Mouse (Mus musculus) bone marrow, adult 2 months (tissue): ENCODE data around the gene Sema3e. TPM values are rescaled to one million over a fixed set of nuclear protein-coding genes. Genes with fewer than 3 reads are reported as not detected.

Experiments used
- H3K27ac ChIP-seq: fragments of 200-500 bp; 2 replicates; pipeline ENCODE4 v1.5.1; 2012; ENCODE audit warnings: low read depth, mild to moderate bottlenecking, control low read depth, inconsistent platforms, low read length; ENCODE audit not compliant: control insufficient read depth, poor library complexity, insufficient read depth
- H3K4me1 ChIP-seq: fragments of 200-500 bp; 2 replicates; pipeline ENCODE4 v1.6.1; 2011; ENCODE audit warnings: low read length; ENCODE audit not compliant: control insufficient read depth, insufficient read depth
- H3K4me3 ChIP-seq: fragments of 200-500 bp; replicated peaks from 2 replicates; pipeline ENCODE3; 2011; ENCODE audit warnings: mild to moderate bottlenecking, low read depth, low read length, control low read depth; ENCODE audit not compliant: control insufficient read depth
- CTCF ChIP-seq: fragments of 200-500 bp; IDR thresholded peaks from 2 replicates; pipeline ENCODE4 v1.5.1; 2011; ENCODE audit warnings: low read length, control low read depth; ENCODE audit not compliant: control insufficient read depth, insufficient read depth
- POLR2A ChIP-seq: fragments of 200-500 bp; IDR thresholded peaks from 2 replicates; pipeline ENCODE4 v1.6.1; 2011; ENCODE audit warnings: low read depth, mild to moderate bottlenecking, control low read depth, low read length, borderline replicate concordance; ENCODE audit not compliant: control insufficient read depth
- WGBS: fragments of 180-500 bp; shearing (Covaris S2); methylation state at CpG from one replicate; pipeline ENCODE4 v1.1.7; 2018; 5-methylcytosine and 5-hydroxymethylcytosine counted together
- polyA plus RNA-seq: library from polyadenylated mRNA; stranded (reverse); fragments of >200 nt; gene quantifications from 2 replicates; pipeline ENCODE4 v1.2.4, GENCODE M21; 2011; ENCODE audit warnings: low replicate concordance; ENCODE audit not compliant: missing spikeins, insufficient read depth, insufficient read length

Gene Sema3e
- not detected in 2 replicates for polyA plus RNA-seq

GRCm38 (mm10) chr5:14025205-14026124 is at the start of gene Sema3e:
Gene Sema3e, plus strand, starts transcription at chr5:14025276.
- Histone ChIP-seq H3K4me1 (no peaks in the 10 kb centered on the region), H3K27ac (no peak within 1 kb of the TSS), H3K4me3 (no peak within 1 kb of the TSS)
- TF ChIP-seq CTCF (no peak), POLR2A (no peak)
- WGBS = 5% methylated on average over 47 of the region's 47 CpGs

GRCm38 (mm10) chr5:13977576-13977975 is 47.5 kb upstream of the Sema3e start:
- 53% methylated on average over 3 of the region's 3 CpGs for WGBS
- H3K4me1 ChIP-seq = no peaks in the 10 kb centered on the region
- TF ChIP-seq CTCF = no peak

GRCm38 (mm10) chr5:13979156-13979555 is 45.9 kb upstream of the Sema3e start:
- Histone ChIP-seq H3K27ac (no peak overlapping the region), H3K4me3 (no peak overlapping the region), H3K4me1 (no peaks in the 10 kb centered on the region)
- 78% methylated on average over 4 of the region's 4 CpGs for WGBS
- no peak for TF ChIP-seq POLR2A
- TF ChIP-seq CTCF = no peak

More at GRCm38 (mm10) chr5:13977576-13977975, 47.5 kb upstream of the Sema3e start:
- H3K4me3 ChIP-seq = no peak overlapping the region
- no peak overlapping the region for H3K27ac ChIP-seq

GRCm38 (mm10) chr5:13982417-13983054 is 42.5 kb upstream of the Sema3e start:
- H3K4me3 ChIP-seq = no peak overlapping the region
- no peak overlapping the region for H3K27ac ChIP-seq
- TF ChIP-seq CTCF = no peak
- TF ChIP-seq POLR2A = no peak
- no peaks in the 10 kb centered on the region for H3K4me1 ChIP-seq
- 66% methylated on average over 7 of the region's 7 CpGs for WGBS

- 16% methylated on average over 4 of the region's 4 CpGs for WGBS
These were observed 41.5 kb upstream of the Sema3e start for GRCm38 (mm10) chr5:13983608-13984007.

GRCm38 (mm10) chr5:13985669-13986068 is 39.4 kb upstream of the Sema3e start:
- Histone ChIP-seq H3K4me1 (no peaks in the 10 kb centered on the region), H3K4me3 (no peak overlapping the region), H3K27ac (no peak overlapping the region)
- WGBS = 58% methylated on average over 3 of the region's 3 CpGs
- no peak for TF ChIP-seq POLR2A
- TF ChIP-seq CTCF = no peak

More at GRCm38 (mm10) chr5:13983608-13984007, 41.5 kb upstream of the Sema3e start:
- H3K4me3 ChIP-seq = no peak overlapping the region
- no peak overlapping the region for H3K27ac ChIP-seq
- no peaks in the 10 kb centered on the region for H3K4me1 ChIP-seq
- TF ChIP-seq POLR2A (no peak), CTCF (no peak)

GRCm38 (mm10) chr5:13987123-13987522 is 38.0 kb upstream of the Sema3e start:
- TF ChIP-seq CTCF = no peak
- TF ChIP-seq POLR2A = no peak
- H3K27ac ChIP-seq = no peak overlapping the region
- 25% methylated on average over 1 of the region's 1 CpGs for WGBS
- no peaks in the 10 kb centered on the region for H3K4me1 ChIP-seq
- H3K4me3 ChIP-seq = no peak overlapping the region

- Histone ChIP-seq H3K4me3 (no peak overlapping the region), H3K4me1 (no peaks in the 10 kb centered on the region), H3K27ac (no peak overlapping the region)
- TF ChIP-seq POLR2A (no peak), CTCF (no peak)
- 52% methylated on average over 2 of the region's 2 CpGs for WGBS
These were observed 37.1 kb upstream of the Sema3e start for GRCm38 (mm10) chr5:13988023-13988422.

GRCm38 (mm10) chr5:13992734-13993396 is 32.2 kb upstream of the Sema3e start:
- no peak overlapping the region for H3K4me3 ChIP-seq
- TF ChIP-seq CTCF (no peak), POLR2A (no peak)
- H3K4me1 ChIP-seq = no peaks in the 10 kb centered on the region
- no peak overlapping the region for H3K27ac ChIP-seq
- WGBS = 49% methylated on average over 11 of the region's 11 CpGs
